Mouse (Mus musculus) G1E (cell line): ENCODE results near the gene Ankrd61. TPM values are rescaled to one million over a fixed set of nuclear protein-coding genes. Genes with fewer than 3 reads are reported as not detected.

ENCODE experiments used
- ATAC-seq: 2 replicates; pipeline ENCODE4 v1.8.0; 2016; ENCODE audit warnings: mild to moderate bottlenecking; ENCODE audit not compliant: insufficient number of reproducible peaks, poor library complexity, low FRiP score, severe bottlenecking; ENCODE audit errors: extremely low read depth
- DNase-seq: peaks from one replicate; pipeline ENCODE4 v3.0.0; 2012; ENCODE audit warnings: low spot score
- H3K27me3 ChIP-seq: 2 replicates; pipeline ENCODE4 v1.6.1; 2012; ENCODE audit warnings: mild to moderate bottlenecking, low read length, inconsistent platforms; ENCODE audit not compliant: insufficient read depth
- H3K36me3 ChIP-seq: replicated peaks from 2 replicates; pipeline ENCODE3; 2012; ENCODE audit warnings: mild to moderate bottlenecking, inconsistent platforms
- H3K4me1 ChIP-seq: 2 replicates; pipeline ENCODE4 v1.6.1; 2012; ENCODE audit warnings: low read depth, low read length, inconsistent platforms, mixed read lengths; ENCODE audit not compliant: insufficient read depth
- H3K4me3 ChIP-seq: 2 replicates; pipeline ENCODE4 v1.5.1; 2012; ENCODE audit warnings: low read depth, mild to moderate bottlenecking, inconsistent platforms, low read length, moderate library complexity, mixed read lengths
- H3K9me3 ChIP-seq: replicated peaks from 2 replicates; pipeline ENCODE4 v1.6.1; 2012; ENCODE audit warnings: inconsistent platforms
- CTCF ChIP-seq: IDR thresholded peaks from 2 replicates; pipeline ENCODE4 v1.5.1; 2012; ENCODE audit warnings: low read depth, low read length, inconsistent platforms, mixed read lengths
- GATA1 ChIP-seq: IDR thresholded peaks from 2 replicates; pipeline ENCODE4 v1.6.1; 2012; ENCODE audit warnings: borderline replicate concordance, low read length, inconsistent platforms, mixed read lengths
- GATA2 ChIP-seq: IDR thresholded peaks from 2 replicates; pipeline ENCODE4 v1.6.1; 2012; ENCODE audit warnings: low read depth, low read length, inconsistent platforms, borderline replicate concordance
- POLR2AphosphoS5 ChIP-seq: IDR thresholded peaks from 2 replicates; pipeline ENCODE4 v1.6.1; 2012; ENCODE audit warnings: low read depth, low read length, inconsistent platforms; ENCODE audit not compliant: insufficient replicate concordance
- TAL1 ChIP-seq: conservative IDR thresholded peaks from 2 replicates; pipeline ENCODE4 v1.6.1; 2012; ENCODE audit warnings: low read depth, low read length, inconsistent platforms, mixed read lengths
- polyA plus RNA-seq: library from polyadenylated mRNA; stranded (reverse); fragments of >175 nt; gene quantifications from 2 replicates; pipeline ENCODE4 v1.2.3, GENCODE M21; 2012
- total RNA-seq, 2 experiments: library from RNA; stranded (forward) in 1 of 2; stranded (reverse) in 1 of 2; fragments of 200-1000 nt in 1 of 2; fragments of >200 nt in 1 of 2; fragmentation: Nextera tagmentation in 1 of 2; gene quantifications; 2 replicates each; pipeline ENCODE4 v1.2.3; 2014 to 2017

Ankrd61 gene
- total and polyA plus RNA-seq, 3 experiments, result 0.22 TPM; not detected in 2

DNA sequence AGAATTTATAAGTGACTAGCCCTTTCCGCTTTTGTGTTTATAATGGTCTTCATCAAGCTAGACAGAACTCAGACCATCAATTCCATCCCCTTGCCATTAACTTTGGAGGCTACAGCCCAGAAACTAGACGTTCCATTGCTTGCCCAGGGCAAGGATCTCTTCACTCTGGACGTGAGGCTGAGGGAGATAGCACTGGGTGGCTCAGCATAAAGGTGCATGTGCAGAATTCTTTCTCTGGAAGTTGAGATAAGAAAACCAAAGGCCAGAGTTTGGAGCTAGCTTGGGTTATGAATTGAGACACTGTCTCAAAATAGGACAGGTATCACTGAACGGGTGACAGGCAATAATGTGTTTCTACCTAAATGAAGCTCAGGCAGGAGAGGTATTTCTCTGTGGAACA lies 6.3 kb upstream of the Ankrd61 start:
- no peak for ATAC-seq
- H3K36me3 ChIP-seq, result peaks cover 95% of the 10 kb centered on the region
- H3K4me1 ChIP-seq, result peaks cover 63% of the 10 kb centered on the region
- no peak for DNase-seq
- no peak for TF ChIP-seq GATA2
- no peak for TF ChIP-seq GATA1
- TF ChIP-seq POLR2AphosphoS5, result no peak
- no peak for TF ChIP-seq CTCF
- TF ChIP-seq TAL1, result peak; percentile 38; the same call in 1 of the 2 replicates
- H3K4me3 ChIP-seq, result no peak overlapping the region
- no peaks in the 10 kb centered on the region for H3K9me3 ChIP-seq
- no peaks in the 10 kb centered on the region for H3K27me3 ChIP-seq

- ATAC-seq (no peak), DNase-seq (no peak)
- H3K27me3 ChIP-seq, result no peaks in the 10 kb centered on the region
- H3K4me1 ChIP-seq, result peaks cover 50% of the 10 kb centered on the region
- TF ChIP-seq CTCF, result no peak
- no peak for TF ChIP-seq TAL1
- TF ChIP-seq GATA1, result no peak
- TF ChIP-seq GATA2, result no peak
- TF ChIP-seq POLR2AphosphoS5, result no peak
- peaks cover 100% of the 10 kb centered on the region for H3K36me3 ChIP-seq
- H3K4me3 ChIP-seq, result no peak overlapping the region
- no peaks in the 10 kb centered on the region for H3K9me3 ChIP-seq
Observed at GRCm38 (mm10) chr5:143902111-143902510, 4.6 kb upstream of the Ankrd61 start.

- TF ChIP-seq TAL1 (peak; percentile 93), GATA2 (peak; percentile 78; the same call in 1 of the 2 replicates), POLR2AphosphoS5 (no peak)
- H3K9me3 ChIP-seq, result no peaks in the 10 kb centered on the region
- peaks cover 38% of the 10 kb centered on the region for H3K4me1 ChIP-seq
- peaks cover 90% of the 10 kb centered on the region for H3K36me3 ChIP-seq
- peak overlapping the region; percentile 27; the same call in 1 of the 2 replicates for H3K4me3 ChIP-seq
- ATAC-seq (peak; percentile 94), DNase-seq (peak; percentile 83)
- H3K27me3 ChIP-seq, result no peaks in the 10 kb centered on the region
Observed at GRCm38 (mm10) chr5:143893396-143893795, 4.1 kb downstream of the Ankrd61 start.

- peaks cover 90% of the 10 kb centered on the region for H3K36me3 ChIP-seq
- no peak overlapping the region; the same call in 1 of the 2 replicates for H3K4me3 ChIP-seq
- TF ChIP-seq POLR2AphosphoS5, result no peak
- no peak for TF ChIP-seq GATA2
- no peak for TF ChIP-seq CTCF
- TF ChIP-seq GATA1, result no peak
- TF ChIP-seq TAL1, result no peak
- no peaks in the 10 kb centered on the region for H3K9me3 ChIP-seq
- no peak for DNase-seq
- peaks cover 38% of the 10 kb centered on the region for H3K4me1 ChIP-seq
- ATAC-seq, result no peak
- H3K27me3 ChIP-seq, result no peaks in the 10 kb centered on the region
Observed at GRCm38 (mm10) chr5:143892255-143892886, 5.1 kb downstream of the Ankrd61 start.

- peaks cover 92% of the 10 kb centered on the region for H3K36me3 ChIP-seq
- H3K9me3 ChIP-seq, result peaks cover 4% of the 10 kb centered on the region
- no peak for ATAC-seq
Observed at GRCm38 (mm10) chr5:143890741-143891140, 6.7 kb downstream of the Ankrd61 start.

DNA sequence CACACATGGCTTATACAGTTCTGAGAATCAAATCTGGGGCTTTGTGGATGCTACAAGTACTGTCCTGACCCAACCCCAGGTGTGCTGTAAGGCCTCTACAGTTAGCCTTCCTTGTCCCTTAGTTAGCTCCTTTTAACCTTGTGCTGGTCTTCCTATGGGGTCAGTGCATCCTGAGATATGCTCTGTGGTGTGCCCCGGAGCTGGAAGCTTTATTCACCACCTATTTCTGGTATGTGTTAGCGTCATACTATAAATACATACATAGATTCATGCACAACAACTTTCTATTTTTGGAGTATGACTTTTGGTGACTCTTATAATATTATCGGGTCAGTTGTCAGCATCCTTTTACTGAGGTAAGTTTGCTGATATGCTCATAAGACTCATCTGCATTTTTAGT lies 12.2 kb downstream of the Ankrd61 start:
- DNase-seq (no peak), ATAC-seq (no peak)
- Histone ChIP-seq H3K9me3 (peaks cover 8% of the 10 kb centered on the region), H3K27me3 (no peaks in the 10 kb centered on the region), H3K4me3 (no peak overlapping the region), H3K36me3 (peaks cover 99% of the 10 kb centered on the region), H3K4me1 (no peaks in the 10 kb centered on the region)
- TF ChIP-seq TAL1 (no peak), CTCF (no peak), GATA2 (no peak), POLR2AphosphoS5 (no peak), GATA1 (no peak)

More at GRCm38 (mm10) chr5:143890741-143891140, 6.7 kb downstream of the Ankrd61 start:
- H3K4me1 ChIP-seq, result peaks cover 38% of the 10 kb centered on the region
- TF ChIP-seq GATA1 (no peak), CTCF (no peak), GATA2 (no peak), TAL1 (no peak), POLR2AphosphoS5 (no peak)
- no peaks in the 10 kb centered on the region for H3K27me3 ChIP-seq
- no peak for DNase-seq
- no peak overlapping the region for H3K4me3 ChIP-seq
